Mouse (Mus musculus) T-helper 17 cell (primary cell): ENCODE data around the gene Pla1a.

Source experiments
- in situ Hi-C, 2 experiments: fragments of 300-600 bp; cut with MboI, MseI; formaldehyde crosslinking; loops; 1 replicate in 1 of 2; 2 replicates in 1 of 2; pipeline ENCODE4 v1.15.1; 2025; ENCODE audit warnings: high pct_unique_total_duplicates in 2 of 2

Gene Pla1a

DNA sequence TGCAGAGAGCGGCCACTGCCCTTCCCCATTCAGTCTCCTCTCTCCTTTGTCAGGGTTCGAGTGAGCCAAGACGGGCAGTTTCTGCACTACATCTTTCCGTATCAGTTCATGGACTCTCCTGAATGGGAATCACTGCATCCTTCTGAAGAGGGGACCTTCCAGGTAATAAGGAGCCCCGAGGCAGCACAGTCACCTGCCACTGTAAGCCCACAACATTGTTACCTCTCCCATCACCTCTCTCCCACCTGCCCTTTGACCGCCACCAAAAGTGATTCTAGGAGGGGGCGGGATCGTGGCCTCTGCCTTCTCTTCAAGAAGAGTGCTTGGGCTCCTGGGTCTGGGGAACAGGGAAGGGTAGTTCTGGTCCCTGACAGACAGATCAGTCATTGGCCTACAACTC is 63.5 kb downstream of the Pla1a start:
- in situ Hi-C loops = no loop called here

DNA sequence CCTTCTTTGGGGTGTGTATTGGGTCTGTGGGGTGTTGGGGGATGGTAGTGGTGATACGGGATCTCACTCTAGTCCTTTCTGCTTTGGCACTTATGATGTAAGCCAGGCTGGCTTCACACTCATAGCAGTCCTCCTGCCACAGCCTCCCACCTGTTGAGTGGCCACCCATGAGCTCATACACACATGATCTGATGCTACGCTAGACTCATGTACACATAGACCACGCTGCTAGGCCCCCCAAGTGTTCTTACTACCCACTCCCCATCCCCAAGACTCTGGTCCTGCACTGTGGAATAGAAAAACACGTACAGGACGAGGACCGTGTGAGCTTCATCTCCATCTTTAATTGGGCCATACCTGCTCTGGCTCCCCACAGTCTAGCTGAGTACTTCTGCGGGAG is 63.9 kb downstream of the Pla1a start:
- in situ Hi-C loops = no loop called here

DNA sequence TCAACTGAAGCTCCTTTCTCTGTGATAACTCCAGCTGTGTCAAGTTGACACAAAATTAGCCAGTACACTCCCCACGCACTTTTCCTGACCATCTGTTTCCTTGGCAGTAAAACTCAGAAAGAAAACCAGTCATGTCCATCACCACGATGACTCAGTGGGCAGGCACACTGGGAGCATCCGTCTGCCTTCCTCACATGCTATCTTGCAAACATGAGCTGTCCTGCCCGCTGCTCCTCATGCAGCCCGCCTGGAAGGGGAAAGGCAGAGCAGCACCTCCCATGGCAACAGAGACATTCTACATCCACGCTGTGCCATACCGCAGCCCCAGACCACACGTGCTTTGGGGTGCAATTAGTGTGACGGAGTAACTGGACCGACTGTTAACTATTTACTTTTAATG is 64.6 kb downstream of the Pla1a start:
- in situ Hi-C loops = no loop called here

DNA sequence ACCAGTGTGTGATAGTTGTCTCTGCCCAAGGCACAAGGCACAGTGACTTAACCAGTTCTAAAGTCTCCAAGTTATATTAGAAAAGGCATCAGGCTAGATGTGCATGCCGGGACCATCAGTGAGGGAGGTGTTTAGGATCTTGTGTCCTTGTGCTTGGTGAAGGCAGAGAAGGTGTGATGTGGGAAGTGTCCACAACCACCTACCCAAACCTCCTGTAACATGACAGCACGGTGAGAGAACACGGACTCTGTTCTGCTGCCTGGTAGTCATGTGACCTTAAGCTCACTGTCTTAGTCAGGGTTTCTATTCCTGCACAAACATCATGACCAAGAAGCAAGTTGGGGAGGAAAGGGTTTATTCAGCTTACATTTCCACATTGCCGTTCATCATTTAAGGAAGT is 66.7 kb downstream of the Pla1a start:
- in situ Hi-C loops = no loop called here

DNA sequence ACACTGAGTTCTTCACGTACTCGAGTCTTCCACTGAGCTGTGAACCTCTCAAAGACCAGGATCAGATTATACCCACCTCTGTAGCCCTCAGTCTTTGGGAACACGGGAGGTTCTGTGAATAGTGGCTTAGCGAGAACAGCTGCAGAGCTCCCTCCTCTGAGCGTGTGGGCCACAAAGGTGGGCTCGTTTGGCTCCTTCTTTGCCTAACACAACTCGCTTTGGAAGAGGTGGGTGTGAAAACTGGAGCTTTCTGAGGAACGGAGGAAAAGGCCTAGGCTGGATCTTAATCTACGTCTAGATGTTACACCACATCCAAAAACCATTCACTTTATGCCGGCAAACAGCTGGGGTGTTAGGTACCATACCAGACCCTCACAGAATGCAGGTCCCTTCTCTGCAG is 67.6 kb downstream of the Pla1a start:
- in situ Hi-C loops = no loop called here

DNA sequence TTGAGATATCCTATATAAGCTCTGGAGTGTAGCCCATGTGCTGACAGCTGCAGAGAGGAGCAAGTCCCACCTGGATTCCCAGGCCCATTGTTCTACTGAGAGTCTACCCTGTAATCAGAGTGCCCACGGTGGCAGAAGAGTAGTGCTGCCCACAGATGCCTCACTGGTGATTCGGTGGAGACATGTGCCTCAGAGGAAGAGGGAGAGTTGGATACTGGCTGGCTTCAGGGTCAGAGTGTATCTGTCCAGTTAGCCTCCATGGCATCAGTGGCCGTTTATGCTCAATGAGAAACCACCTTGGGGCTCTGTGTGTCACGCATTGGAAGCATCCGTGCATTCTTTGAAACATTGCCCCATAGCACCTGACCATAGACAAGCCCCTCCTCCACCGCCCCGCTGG is 69.3 kb downstream of the Pla1a start:
- in situ Hi-C loops = no loop called here

DNA sequence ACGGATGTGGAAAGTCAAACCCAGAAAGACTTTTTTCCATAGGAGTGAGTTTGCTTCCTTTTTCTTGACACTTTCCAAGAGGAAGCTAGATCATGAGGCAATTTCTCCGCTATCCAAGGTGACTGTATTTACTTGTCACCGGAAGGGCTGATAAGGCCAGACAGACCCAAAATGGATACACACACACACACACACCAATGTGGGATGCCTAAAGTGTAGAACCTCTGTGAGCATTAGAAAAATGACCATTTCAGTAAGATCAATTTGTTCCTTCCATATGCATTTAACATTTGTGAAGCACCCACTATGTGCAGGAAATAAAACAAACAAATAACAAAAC is 69.7 kb downstream of the Pla1a start:
- in situ Hi-C loops = no loop called here

DNA sequence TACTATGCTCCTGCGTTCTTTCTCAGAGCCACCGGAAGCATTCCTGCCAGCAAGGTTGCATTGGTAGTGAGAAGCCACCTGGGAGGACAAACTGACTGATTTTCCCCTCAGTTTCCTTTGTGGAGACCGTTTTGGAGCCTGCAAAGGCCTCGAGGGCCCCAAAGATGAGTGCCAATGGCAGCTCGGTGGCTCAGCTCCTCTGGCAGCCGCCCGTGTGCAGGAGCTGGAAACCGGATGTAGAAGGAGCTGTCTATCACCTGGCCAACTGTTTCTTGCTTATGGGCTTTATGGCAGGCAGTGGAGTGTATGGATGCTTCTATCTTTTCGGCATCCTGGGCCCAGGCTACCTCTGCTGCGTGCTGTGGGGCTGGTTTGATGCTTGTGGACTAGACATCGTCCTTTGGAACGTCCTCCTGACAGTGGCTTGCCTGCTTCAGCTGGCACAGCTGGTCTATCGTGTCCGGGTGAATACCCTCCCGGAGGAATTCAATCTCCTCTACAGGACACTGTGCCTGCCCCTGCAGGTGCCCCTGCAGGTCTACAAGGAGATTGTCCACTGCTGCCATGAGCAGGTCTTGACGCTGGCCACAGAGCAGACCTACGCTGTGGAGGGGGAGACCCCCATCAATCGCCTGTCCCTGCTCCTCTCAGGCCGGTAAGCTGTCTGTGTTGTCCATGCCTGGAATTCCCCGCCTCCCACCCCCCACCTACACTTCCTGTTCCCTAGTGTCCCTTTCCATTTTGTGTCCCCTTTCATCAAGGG is 70.3 kb downstream of the Pla1a start:
- in situ Hi-C loops = no loop called here

DNA sequence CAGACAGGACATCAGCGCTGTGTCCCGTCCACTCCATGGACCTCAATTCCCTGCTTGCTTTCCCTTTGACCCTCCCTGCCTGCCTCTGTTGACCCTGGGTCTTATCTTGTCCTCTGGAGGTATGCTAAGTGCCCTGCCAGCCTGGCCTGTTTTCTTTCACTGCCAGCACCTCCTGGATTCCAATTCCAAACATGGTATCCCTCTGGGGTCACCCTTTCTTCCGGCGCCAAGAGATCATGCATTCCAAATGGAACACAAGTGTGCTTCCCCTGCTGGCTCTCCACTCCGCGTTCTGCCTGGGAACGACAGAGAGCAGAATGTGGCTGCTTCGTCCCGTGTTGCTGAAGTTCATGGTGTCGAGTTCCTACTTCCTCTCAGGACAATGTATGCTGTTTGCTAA is 71.0 kb downstream of the Pla1a start, which contains the start of gene Popdc2:
Gene Popdc2 (plus strand): TSS at position 277 of the 400 bp plus-strand sequence.
- in situ Hi-C loops = no loop called here

DNA sequence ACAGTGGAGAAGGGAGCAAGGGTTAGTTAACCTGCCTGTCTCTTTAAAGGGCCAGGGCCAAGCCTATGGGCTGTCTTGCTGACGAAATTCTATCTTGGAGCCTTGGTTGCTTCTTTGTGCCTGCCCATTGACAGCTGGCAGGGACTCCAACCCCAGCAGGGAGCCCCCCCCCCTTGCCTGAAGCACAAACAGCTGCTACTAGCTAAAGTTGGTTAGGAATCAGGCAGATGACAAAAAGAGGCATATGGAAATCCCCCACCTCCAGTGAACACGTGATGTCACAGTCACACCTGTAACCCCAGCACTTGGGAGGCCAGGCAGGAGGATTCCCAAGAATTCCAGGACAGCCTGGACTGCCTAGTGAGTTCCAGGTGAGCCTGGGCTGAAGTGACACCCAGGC is 72.6 kb downstream of the Pla1a start:
- in situ Hi-C loops = no loop called here

DNA sequence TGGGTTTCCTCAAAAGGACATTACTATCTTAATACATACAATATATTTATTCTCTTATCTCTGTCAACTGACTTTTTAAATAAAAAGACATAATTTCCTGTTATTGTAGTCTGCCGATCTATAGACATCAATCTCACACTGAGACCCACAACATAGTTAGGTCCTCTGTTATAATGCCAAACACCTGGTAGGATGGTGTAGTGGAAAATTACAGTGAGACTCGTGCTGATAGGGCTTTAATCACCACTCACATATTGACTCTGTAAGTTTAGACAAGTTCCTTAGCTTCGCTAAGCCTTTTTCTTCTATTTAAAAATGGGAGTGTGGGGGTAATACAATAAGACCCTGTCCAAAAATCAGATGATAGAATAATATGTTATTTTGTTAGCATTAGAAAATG is 73.1 kb downstream of the Pla1a start:
- in situ Hi-C loops = loop anchor here in 1 of 2 experiments (5.0 kb wide), 1 partner anchor 122 kb away; no protein-coding TSS in a partner anchor

DNA sequence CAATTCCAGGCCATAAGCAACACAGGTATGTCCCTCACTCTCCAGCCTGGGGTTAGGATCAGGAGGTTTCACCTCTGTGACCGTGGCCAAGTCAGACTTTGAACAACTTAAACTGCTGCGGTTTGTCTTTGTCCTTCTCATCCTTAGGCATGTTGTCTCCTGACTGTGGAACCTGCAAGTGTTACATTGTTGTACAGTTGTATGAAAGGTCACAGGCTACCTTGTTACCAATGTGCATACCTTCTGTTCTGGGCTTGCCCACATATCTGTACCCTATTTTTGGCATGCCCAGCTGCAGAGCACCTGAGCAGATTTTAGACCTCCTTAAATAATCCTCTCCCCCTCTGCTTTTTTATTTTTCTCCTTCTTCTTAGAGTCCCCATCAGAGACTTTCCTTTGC is 73.7 kb downstream of the Pla1a start:
- in situ Hi-C loops = loop anchor here in 1 of 2 experiments (5.0 kb wide), 1 partner anchor 123 kb away; no protein-coding TSS in a partner anchor

DNA sequence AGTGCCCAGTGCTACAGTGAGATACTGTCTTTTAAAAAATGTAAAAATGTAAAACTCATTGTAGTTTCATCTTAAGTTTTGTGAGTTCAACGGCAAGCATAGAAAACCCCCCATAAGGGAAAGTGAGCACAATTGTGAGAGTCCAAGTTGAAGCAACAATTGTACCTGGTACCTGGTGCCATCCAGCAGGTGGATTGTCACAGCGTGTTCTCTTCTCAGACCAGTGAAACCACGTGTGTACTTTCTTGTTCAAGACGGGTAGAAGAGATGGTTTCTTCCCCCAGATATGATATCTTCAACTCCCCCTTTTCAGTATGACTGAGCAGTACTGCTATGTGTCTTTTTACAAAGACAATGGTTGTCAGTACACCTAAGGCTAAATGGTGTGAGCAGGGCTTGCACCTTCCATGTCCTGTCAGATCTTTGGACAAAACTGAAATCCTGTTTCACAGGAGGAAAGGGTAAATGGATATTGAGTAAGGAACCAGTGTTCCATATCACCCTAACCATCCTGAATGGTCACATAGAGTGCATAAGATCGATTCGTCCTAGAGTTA is 74.6 kb downstream of the Pla1a start:
- in situ Hi-C loops = loop anchor here in 1 of 2 experiments (5.0 kb wide), 1 partner anchor 124 kb away; no protein-coding TSS in a partner anchor

DNA sequence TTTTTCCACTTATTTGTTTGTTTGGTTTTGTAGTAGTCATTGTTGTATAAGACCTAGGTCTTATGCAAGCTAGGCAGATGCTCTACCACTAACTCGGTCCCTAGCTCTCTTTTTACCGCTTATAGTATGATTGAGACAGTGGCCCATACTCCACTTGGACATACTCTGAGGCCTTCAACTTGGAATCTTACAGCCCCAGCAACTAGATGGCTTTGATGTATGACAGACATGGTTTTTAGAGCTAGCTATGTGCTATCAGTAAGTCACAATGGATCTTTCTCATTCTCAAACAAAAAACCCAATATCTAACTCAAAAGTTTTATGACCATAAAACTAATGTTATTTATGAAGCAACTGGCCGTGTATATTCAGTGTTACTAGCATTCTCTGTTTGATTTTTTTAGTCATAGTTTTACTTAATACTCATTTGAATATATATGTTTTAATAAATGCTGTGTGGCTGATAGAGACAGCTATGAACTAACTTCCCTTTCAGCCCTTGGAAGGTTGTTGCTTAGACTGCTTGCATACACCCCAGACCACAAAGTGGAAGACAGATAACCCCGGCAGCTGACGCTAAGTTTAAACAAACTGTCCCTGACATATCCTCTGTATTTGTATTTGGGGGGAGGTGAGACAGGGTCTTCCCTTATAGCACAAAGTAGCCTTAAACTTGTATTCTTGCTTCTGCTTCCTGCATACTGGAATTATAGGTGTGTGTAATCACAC is 78.6 kb downstream of the Pla1a start:
- in situ Hi-C loops = no loop called here

DNA sequence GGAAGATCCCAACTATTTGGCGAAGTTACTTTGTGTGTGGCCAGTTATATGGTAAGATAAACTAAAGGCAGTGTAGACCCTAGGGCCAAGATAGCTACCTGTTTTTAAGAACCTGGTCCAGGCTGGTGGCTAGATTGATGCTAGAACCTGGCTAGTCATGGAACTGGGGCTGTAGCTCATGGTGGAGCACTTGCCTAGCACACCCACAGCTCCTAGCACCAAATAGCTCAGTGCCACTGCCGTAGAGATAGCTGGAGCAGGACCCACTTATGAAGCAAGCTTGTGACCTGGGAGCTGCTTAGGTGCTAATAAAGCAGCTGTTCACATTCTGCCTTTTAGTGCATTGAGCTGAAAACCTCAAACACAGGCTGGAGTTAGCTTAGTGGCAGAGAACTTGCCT is 79.3 kb downstream of the Pla1a start:
- in situ Hi-C loops = no loop called here

DNA sequence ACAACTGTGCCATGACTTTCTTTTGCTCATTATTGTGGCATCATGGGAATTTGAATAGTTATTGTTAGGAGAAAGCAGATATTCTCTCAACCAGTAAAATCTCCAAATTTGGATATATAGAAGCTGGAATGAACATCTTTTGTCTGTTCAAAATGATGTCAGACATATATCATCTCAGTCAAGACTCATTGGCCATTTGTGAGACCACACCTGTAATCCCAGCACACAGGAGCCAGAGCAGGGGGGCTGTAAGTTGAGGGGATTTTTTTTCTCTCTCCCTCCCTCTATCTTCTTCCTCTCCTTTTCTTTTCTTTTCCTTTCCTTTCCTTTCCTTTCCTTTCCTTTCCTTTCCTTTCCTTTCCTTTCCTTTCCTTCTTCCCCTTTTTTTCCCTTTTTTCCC is 80.1 kb downstream of the Pla1a start:
- in situ Hi-C loops = no loop called here

DNA sequence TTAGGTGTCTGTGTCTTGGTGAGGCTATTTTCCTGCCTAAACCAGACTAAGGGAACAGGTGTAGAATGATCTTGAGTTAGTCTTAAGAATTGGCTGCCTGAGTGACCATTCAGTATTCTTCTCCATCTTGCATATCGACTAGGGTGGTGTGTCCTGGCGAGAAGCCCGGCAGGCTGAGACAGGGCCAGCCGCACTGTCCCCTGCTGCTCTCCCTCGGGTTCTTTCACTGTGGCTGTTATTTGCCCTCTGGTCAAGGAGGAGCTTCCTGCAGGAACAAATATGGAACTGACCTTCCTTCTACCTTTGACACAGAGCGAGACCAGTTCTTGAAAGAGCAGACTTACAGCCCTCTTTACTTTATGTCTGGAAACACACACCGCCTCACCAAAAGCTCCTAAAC is 80.9 kb downstream of the Pla1a start:
- in situ Hi-C loops = no loop called here

DNA sequence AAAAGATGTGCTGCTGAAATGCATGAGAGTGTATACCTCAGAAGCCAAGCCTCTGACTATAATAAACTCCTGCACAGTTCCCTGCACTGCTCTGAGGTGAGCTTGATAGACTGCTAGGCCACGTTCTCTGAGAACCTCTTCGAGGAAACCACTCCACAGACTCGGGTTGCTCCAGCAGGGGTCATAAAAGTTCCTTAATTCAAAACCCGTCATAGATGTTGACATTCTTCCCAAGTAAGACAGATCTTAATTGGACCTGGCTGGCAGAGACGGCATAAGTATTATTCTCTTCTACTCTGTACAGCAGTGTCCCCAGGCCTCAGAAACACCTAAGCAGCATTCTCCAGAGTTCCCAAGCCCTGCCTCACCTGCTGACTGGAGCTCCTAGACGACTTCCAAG is 82.0 kb downstream of the Pla1a start:
- in situ Hi-C loops = no loop called here

DNA sequence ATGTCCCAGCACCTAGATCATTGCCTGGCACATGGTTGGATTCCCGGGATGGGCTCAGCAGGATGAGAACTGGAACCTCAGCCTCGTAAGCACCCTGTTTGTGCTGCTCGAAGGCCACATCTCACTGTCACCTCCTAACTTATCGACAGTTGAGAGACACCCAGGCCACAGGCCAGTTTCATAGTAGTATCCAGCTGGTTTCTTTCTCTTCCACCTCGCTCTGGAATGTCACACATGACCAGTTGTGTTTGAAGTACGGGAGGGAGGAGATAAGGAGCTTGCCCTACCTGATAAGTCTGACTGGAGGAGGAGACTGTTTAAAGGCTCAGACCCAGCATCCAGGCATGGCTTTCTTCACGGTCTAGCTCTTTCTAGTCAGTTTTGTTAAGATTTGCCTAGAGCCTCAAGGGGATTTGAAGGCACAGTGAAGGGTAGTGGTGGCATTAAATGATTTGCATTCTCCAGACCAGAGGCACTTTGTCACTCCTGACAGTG is 82.5 kb downstream of the Pla1a start:
- in situ Hi-C loops = no loop called here

DNA sequence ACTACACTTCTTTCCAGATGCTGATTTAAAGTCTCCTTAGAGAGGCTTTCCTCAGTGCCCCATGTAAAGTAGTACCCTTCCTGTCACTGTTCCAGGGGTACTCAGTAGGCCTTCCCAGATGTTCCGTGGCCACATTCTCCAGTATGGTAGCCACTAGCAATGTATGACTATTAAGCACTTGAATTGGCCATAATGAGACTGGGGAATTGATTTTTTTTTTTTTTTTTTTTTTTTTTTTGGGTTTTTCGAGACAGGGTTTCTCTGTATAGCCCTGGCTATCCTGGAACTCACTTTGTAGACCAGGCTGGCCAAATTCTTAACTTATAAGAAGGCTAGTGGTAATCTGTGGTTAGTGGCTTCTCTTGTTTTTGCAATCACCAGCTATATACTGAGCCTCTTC is 83.1 kb downstream of the Pla1a start:
- in situ Hi-C loops = no loop called here

DNA sequence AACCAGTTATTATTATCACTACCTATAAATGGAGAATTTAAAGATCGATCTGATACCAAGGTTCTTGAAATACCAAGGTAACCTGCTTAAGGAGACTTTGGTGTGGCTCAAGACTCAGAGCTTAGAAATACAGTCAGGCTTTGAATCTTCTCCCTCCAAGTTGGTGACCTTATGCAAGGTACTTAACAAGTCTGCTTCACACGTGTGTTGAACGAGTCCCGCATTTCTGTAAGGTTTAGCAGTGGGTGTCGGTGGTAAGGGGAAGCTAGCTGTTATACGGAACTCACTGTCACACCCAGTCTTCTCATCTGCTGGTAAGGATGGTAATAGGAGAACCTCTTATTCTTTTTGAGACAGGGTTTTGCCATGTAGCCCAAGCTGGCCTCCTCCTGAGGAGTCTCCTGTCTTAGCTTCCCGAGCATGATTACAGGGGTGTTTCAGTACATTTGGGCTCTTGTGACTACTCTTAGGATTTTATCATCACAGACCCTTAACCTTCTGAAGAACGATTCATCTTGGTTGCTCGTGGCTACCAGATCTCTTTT is 84.7 kb downstream of the Pla1a start:
- in situ Hi-C loops = no loop called here

DNA sequence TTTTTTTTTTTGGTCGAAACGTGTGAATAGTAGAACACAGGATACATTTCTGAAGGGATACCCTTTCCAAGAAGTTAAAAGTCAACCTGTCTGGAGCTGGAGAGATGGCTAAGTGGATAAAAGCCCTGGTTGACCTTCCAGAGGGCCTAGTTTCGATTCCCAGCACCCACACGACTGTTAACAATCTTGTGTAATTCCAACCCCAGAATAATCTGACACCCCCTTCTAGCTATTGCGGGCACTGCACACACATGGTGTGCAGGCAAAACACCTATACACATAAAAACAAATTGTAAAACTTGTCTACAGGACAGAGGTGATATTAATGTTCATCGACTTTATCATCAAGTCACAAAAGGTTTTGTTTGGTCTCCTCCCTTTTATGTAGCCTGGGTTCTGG is 85.4 kb downstream of the Pla1a start:
- in situ Hi-C loops = no loop called here
